Mouse (Mus musculus): Measurements from ENCODE around the gene Pikfyve. TPM values are rescaled to one million over a fixed set of nuclear protein-coding genes. Genes with fewer than 3 reads are reported as not detected.

Gene Pikfyve
- polyA plus RNA-seq, 1 experiment from 2014 or later, result 3.7 TPM

DNA sequence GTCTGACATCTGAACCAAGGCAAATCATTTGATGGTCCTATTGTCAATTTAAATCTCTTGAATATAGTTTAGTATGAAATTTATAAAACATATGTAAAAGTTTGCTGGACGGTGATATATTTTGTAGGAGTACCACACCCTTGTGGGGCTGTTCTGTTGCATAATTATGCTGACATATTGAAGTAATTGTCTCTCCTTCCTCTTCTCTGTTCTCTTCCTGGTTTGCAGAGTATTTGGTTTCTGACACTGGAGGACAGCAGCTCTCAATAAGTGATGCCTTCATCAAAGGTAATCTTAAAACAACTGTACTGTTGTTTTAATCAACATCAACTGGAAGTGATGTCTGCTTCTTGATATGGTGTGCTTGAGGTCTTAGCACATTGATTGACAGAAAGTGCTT is 44.1 kb downstream of the Pikfyve start:
- 76% methylated on average over 1 of the region's 1 CpGs for WGBS (ENCODE audit: insufficient replicate concordance)
- no peak for ATAC-seq (ENCODE audit: low read depth)
- no peak overlapping the region for H3K4me2 ChIP-seq (ENCODE audit: low read depth, low read length)

DNA sequence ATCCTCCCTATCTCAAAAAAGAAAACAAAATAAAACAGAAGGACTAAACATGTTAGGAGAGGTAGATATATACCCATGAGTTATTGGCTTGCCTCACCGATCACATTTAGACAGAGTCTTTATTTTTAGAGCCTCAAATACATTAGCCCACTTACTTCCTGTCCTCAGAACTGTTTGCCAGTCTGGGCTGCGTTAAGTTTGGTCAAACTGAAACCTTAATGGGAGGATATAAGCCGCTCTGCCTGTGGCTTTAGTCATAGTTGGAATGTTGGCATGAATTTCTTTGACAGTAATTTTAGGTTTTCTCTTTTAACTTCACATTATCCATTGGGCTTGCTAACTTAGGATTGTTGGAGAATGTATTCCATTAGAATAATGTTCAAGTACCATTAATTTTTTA is 51.2 kb downstream of the Pikfyve start:
- Histone ChIP-seq H3K9me3 (replicated peaks; ENCODE audit: control insufficient read depth, low read length) (no peaks in the 10 kb centered on the region), H3K4me3 (ENCODE audit: low read depth, low read length) (no peak overlapping the region)
- 42% methylated on average over 3 of the region's 3 CpGs for WGBS (ENCODE audit: insufficient replicate concordance)

More for the DNA sequence above, 44.1 kb downstream of the Pikfyve start:
- Histone ChIP-seq H3K4me3 (ENCODE audit: low read depth, low read length) (no peak overlapping the region), H3K36me3 (ENCODE audit: control insufficient read depth, insufficient read depth) (peaks cover 5% of the 10 kb centered on the region), H3K4me1 (ENCODE audit: control insufficient read depth, low read depth, low read length) (no peaks in the 10 kb centered on the region), H3K9me3 (replicated peaks; ENCODE audit: control insufficient read depth, low read length) (no peaks in the 10 kb centered on the region), H3K9ac (ENCODE audit: low read depth, low read length) (no peak overlapping the region), H3K27me3 (ENCODE audit: control insufficient read depth, insufficient read depth, low read depth, low read length) (no peaks in the 10 kb centered on the region), H3K27ac (ENCODE audit: low read length) (no peak overlapping the region)

DNA sequence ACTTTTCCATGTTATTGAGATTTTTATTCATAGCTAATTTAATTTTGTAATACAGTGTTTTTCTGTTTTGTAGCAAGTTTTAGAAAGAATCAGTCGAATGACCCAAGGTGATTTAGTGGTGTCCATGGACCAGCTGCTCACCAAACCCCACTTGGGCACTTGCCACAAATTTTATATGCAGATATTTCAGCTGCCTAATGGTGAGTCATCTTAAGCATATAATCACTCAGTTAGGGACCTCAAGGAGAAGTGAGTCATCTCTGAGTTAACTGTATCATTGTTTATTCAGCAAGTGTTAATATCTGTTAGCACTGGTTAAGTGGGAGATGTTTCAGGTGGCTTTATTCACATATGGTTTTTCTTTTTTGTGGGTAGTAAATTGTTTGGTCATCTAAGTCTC is 59.2 kb downstream of the Pikfyve start:
- ATAC-seq (ENCODE audit: low read depth), result no peak
- no peaks in the 10 kb centered on the region for H3K9me3 ChIP-seq (replicated peaks; ENCODE audit: control insufficient read depth, low read length)
- H3K4me3 ChIP-seq (ENCODE audit: low read depth, low read length), result no peak overlapping the region
- H3K4me1 ChIP-seq (ENCODE audit: control insufficient read depth, low read depth, low read length), result no peaks in the 10 kb centered on the region
- no peaks in the 10 kb centered on the region for H3K27me3 ChIP-seq (ENCODE audit: control insufficient read depth, insufficient read depth, low read depth, low read length)
- H3K4me2 ChIP-seq (ENCODE audit: low read depth, low read length), result no peak overlapping the region
- peaks cover 2% of the 10 kb centered on the region; the same call in 1 of the 2 replicates for H3K36me3 ChIP-seq (ENCODE audit: control insufficient read depth, insufficient read depth)
- 79% methylated on average over 1 of the region's 1 CpGs for WGBS (ENCODE audit: insufficient replicate concordance)
- H3K27ac ChIP-seq (ENCODE audit: low read length), result no peak overlapping the region
- H3K9ac ChIP-seq (ENCODE audit: low read depth, low read length), result no peak overlapping the region

More for the DNA sequence above, 51.2 kb downstream of the Pikfyve start:
- Histone ChIP-seq H3K27me3 (ENCODE audit: control insufficient read depth, insufficient read depth, low read depth, low read length) (no peaks in the 10 kb centered on the region), H3K4me1 (ENCODE audit: control insufficient read depth, low read depth, low read length) (no peaks in the 10 kb centered on the region), H3K4me2 (ENCODE audit: low read depth, low read length) (no peak overlapping the region), H3K9ac (ENCODE audit: low read depth, low read length) (no peak overlapping the region), H3K36me3 (ENCODE audit: control insufficient read depth, insufficient read depth) (peaks cover 9% of the 10 kb centered on the region), H3K27ac (ENCODE audit: low read length) (no peak overlapping the region)
- no peak for ATAC-seq (ENCODE audit: low read depth)

DNA sequence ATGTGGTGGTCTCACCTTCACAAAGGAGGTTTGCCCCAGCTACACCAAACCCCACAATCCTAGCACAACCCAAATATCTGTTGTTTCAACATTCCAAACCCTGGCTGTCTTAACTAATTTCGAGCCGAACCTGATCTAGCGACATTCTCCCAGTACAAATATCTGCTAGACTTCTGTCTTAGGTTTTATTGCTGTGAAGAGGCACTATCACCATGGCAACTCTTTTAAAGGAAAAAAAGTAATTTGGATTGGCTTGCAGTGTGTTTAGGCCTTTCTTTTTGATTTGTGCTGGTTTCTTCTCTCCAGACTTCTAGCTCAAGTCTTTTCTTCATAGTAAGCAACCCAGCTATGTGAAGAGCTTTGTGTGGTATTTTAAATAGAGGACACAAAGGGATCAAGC is 94.0 kb downstream of the Pikfyve start:
- no peak overlapping the region for H3K9ac ChIP-seq (ENCODE audit: low read depth, low read length)
- WGBS (ENCODE audit: insufficient replicate concordance), result 77% methylated on average over 3 of the region's 3 CpGs
- no peak for ATAC-seq (ENCODE audit: low read depth)

DNA sequence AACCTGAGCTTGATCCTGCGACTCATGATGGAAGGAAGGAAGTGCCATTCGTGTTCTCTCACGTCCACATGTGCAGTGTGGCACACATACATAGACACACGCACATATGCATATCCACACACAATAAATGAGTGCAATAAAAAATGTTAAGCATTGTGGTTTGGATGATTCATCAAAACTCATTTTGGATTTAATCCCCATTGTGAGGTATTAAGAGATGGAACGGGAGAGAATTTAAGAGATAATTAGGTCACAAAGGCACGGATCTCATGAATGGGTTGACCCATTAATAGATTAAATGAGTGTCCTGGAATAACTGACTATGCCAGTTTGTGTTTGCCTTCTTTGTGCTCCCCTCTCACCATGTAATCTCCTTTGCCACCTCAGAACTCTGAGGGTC is 95.3 kb downstream of the Pikfyve start, which contains the start of gene Pth2r:
TSS of gene Pth2r (plus strand) at position 301 of the 400 bp plus-strand sequence.
- no peaks in the 10 kb centered on the region for H3K36me3 ChIP-seq (ENCODE audit: control insufficient read depth, insufficient read depth)
- H3K9me3 ChIP-seq (replicated peaks; ENCODE audit: control insufficient read depth, low read length), result no peaks in the 10 kb centered on the region

More for the DNA sequence above, 94.0 kb downstream of the Pikfyve start:
- Histone ChIP-seq H3K4me3 (ENCODE audit: low read depth, low read length) (no peak overlapping the region), H3K4me1 (ENCODE audit: control insufficient read depth, low read depth, low read length) (no peaks in the 10 kb centered on the region), H3K9me3 (replicated peaks; ENCODE audit: control insufficient read depth, low read length) (no peaks in the 10 kb centered on the region), H3K36me3 (ENCODE audit: control insufficient read depth, insufficient read depth) (no peaks in the 10 kb centered on the region), H3K27ac (ENCODE audit: low read length) (no peak overlapping the region), H3K4me2 (ENCODE audit: low read depth, low read length) (no peak overlapping the region), H3K27me3 (ENCODE audit: control insufficient read depth, insufficient read depth, low read depth, low read length) (no peaks in the 10 kb centered on the region)

DNA sequence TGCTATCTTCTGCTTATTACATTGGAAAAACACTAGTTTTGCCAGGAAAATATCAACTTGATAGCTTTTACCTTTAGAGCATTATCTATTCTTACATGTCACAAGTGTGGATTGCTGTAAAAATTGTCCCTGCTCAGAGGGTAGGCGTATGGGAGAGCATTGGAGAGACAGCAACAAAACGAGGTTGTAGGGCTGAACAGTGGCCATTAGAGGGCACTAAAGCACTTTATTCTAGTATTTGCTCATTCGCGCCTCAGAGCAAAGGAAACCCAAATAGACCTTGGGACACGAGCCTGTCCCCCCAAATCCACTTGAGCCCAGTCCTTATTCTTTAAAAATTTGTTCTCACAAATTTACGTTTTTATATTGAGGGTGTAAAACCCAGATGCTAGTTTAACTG is 96.3 kb downstream of the Pikfyve start:
- WGBS (ENCODE audit: insufficient replicate concordance), result 9% methylated on average over 6 of the region's 6 CpGs
- Histone ChIP-seq H3K27ac (ENCODE audit: low read length) (no peak overlapping the region), H3K9ac (ENCODE audit: low read depth, low read length) (no peak overlapping the region), H3K36me3 (ENCODE audit: control insufficient read depth, insufficient read depth) (no peaks in the 10 kb centered on the region), H3K9me3 (replicated peaks; ENCODE audit: control insufficient read depth, low read length) (no peaks in the 10 kb centered on the region), H3K27me3 (ENCODE audit: control insufficient read depth, insufficient read depth, low read depth, low read length) (no peaks in the 10 kb centered on the region), H3K4me2 (ENCODE audit: low read depth, low read length) (no peak overlapping the region), H3K4me3 (ENCODE audit: low read depth, low read length) (no peak overlapping the region), H3K4me1 (ENCODE audit: control insufficient read depth, low read depth, low read length) (no peaks in the 10 kb centered on the region)
- ATAC-seq (ENCODE audit: low read depth), result no peak

More for the DNA sequence above, 95.3 kb downstream of the Pikfyve start, which contains the start of gene Pth2r:
- no peak within 1 kb of the TSS for H3K27ac ChIP-seq (ENCODE audit: low read length)
- no peak within 1 kb of the TSS for H3K9ac ChIP-seq (ENCODE audit: low read depth, low read length)
- H3K4me1 ChIP-seq (ENCODE audit: control insufficient read depth, low read depth, low read length), result no peaks in the 10 kb centered on the region
- H3K27me3 ChIP-seq (ENCODE audit: control insufficient read depth, insufficient read depth, low read depth, low read length), result no peaks in the 10 kb centered on the region
- no peak for ATAC-seq (ENCODE audit: low read depth)
- 67% methylated on average over 6 of the region's 6 CpGs for WGBS (ENCODE audit: insufficient replicate concordance)
- no peak within 1 kb of the TSS for H3K4me2 ChIP-seq (ENCODE audit: low read depth, low read length)
- no peak within 1 kb of the TSS for H3K4me3 ChIP-seq (ENCODE audit: low read depth, low read length)

DNA sequence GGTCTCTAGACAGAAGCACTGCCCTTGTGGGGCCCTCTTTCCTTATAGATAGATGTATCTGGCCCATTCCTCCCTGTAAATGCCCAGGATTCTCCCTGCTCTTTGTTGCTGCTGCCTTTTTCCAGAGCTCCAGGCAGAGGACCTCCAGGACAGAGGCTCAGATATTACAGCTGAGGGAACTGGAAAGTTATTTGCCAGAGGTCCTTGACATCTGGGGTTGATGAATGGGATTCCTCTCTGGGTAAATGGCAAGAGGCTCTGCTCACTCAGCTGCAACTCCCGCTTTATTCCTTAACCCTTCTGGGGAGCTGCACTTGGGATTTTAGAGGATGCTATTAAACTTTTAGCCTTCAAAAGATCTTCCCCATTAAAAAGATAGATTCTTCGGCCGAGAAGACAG is 122.0 kb downstream of the Pikfyve start:
- Histone ChIP-seq H3K4me3 (ENCODE audit: low read depth, low read length) (no peak overlapping the region), H3K27me3 (ENCODE audit: control insufficient read depth, insufficient read depth, low read depth, low read length) (peaks cover 10% of the 10 kb centered on the region), H3K9ac (ENCODE audit: low read depth, low read length) (no peak overlapping the region), H3K36me3 (ENCODE audit: control insufficient read depth, insufficient read depth) (no peaks in the 10 kb centered on the region), H3K4me1 (ENCODE audit: control insufficient read depth, low read depth, low read length) (no peaks in the 10 kb centered on the region), H3K27ac (ENCODE audit: low read length) (no peak overlapping the region), H3K4me2 (ENCODE audit: low read depth, low read length) (no peak overlapping the region), H3K9me3 (replicated peaks; ENCODE audit: control insufficient read depth, low read length) (no peaks in the 10 kb centered on the region)
- 65% methylated on average over 3 of the region's 3 CpGs for WGBS (ENCODE audit: insufficient replicate concordance)
- no peak for ATAC-seq (ENCODE audit: low read depth)

DNA sequence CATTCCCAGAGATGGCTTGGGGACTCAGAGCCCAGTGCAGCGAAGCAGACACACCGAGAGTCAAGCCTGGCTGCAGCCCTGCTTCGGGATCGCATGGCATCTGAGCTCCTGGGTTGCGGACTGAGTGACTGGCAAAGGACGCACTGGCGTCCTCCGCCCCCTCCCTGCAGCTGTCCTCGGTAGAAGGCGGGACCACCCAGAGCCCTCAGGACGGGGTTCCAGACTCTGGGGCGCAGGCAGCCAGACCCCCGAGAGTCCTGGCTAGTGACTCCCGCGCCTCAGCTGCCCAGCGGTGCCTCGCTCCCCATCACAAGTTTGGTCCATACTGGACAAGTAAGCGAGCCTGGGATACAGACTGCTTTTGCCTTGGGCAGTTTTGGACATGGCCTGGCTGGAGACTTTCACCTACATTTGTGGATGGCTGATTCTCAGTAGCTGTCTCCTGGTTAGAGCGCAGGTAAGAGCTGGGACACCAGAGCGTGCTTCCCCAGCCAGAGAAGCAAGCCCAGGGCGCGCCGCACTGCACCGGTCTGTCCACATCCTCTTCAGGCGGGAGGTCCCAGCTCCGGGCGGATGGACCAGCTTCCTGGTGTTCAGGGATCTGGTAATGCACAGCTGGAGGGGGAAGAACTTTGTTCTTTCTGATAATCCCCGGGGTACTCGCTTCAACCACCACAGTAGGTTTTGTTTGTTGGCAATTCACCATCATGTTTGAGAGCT is 124.9 kb downstream of the Pikfyve start:
- H3K9me3 ChIP-seq (replicated peaks; ENCODE audit: control insufficient read depth, low read length), result no peaks in the 10 kb centered on the region
- no peaks in the 10 kb centered on the region for H3K4me1 ChIP-seq (ENCODE audit: control insufficient read depth, low read depth, low read length)
- ATAC-seq (ENCODE audit: low read depth), result no peak
- peaks cover 10% of the 10 kb centered on the region for H3K27me3 ChIP-seq (ENCODE audit: control insufficient read depth, insufficient read depth, low read depth, low read length)
- no peak overlapping the region for H3K9ac ChIP-seq (ENCODE audit: low read depth, low read length)
- no peak overlapping the region for H3K27ac ChIP-seq (ENCODE audit: low read length)
- H3K4me3 ChIP-seq (ENCODE audit: low read depth, low read length), result no peak overlapping the region
- 3% methylated on average over 29 of the region's 29 CpGs for WGBS (ENCODE audit: insufficient replicate concordance)
- no peaks in the 10 kb centered on the region for H3K36me3 ChIP-seq (ENCODE audit: control insufficient read depth, insufficient read depth)
- no peak overlapping the region for H3K4me2 ChIP-seq (ENCODE audit: low read depth, low read length)

DNA sequence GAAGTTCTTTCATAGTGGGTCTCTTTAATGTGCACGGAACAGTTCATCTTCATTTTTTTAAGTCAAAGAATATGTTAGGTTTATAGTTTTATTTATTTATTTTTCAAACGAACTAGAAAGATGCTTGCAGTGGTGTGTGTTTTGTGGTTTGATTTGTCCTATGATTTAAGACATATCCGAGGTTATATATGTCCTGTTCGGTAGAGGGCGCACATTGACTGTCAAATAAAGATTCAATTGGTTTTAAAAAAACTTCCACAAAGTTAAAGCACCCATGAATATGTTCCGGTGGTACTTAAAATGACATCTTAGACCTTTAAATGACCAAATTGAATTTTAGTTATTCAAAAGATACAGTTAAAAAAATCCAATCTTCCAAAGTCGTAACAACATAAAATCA is 125.6 kb downstream of the Pikfyve start:
- Histone ChIP-seq H3K4me3 (ENCODE audit: low read depth, low read length) (no peak overlapping the region), H3K4me1 (ENCODE audit: control insufficient read depth, low read depth, low read length) (no peaks in the 10 kb centered on the region), H3K4me2 (ENCODE audit: low read depth, low read length) (no peak overlapping the region), H3K27me3 (ENCODE audit: control insufficient read depth, insufficient read depth, low read depth, low read length) (peaks cover 10% of the 10 kb centered on the region), H3K36me3 (ENCODE audit: control insufficient read depth, insufficient read depth) (no peaks in the 10 kb centered on the region), H3K9me3 (replicated peaks; ENCODE audit: control insufficient read depth, low read length) (no peaks in the 10 kb centered on the region), H3K9ac (ENCODE audit: low read depth, low read length) (no peak overlapping the region), H3K27ac (ENCODE audit: low read length) (no peak overlapping the region)
- no peak for ATAC-seq (ENCODE audit: low read depth)
- 9% methylated on average over 7 of the region's 7 CpGs for WGBS (ENCODE audit: insufficient replicate concordance)

All from liver, embryonic 16.5 days (tissue).